Mouse (Mus musculus) neural tube, embryonic 15.5 days (tissue): ENCODE measurements around the gene Tmbim1. TPM values are rescaled to one million over a fixed set of nuclear protein-coding genes. Genes with fewer than 3 reads are reported as not detected.
A peak's percentile ranks its signal among the peaks of the same experiment; 100 is the strongest.

Experiments
- ATAC-seq: fragments of 200-750 bp; cut with Nextera tagmentation; 2 replicates; pipeline ENCODE4 v1.8.0; 2017; ENCODE audit warnings: mild to moderate bottlenecking, moderate TSS enrichment, moderate library complexity; ENCODE audit not compliant: low FRiP score
- H3K27ac ChIP-seq: fragments of 300-500 bp; sonication (generic); replicated peaks from 2 replicates; pipeline ENCODE4 v1.5.1; 2015; ENCODE audit warnings: mild to moderate bottlenecking, inconsistent platforms
- H3K27me3 ChIP-seq: fragments of 300-500 bp; sonication (generic); replicated peaks from 2 replicates; pipeline ENCODE4 v1.6.1; 2015; ENCODE audit warnings: inconsistent platforms
- H3K36me3 ChIP-seq: fragments of 300-500 bp; sonication (generic); 2 replicates; pipeline ENCODE4 v1.6.1; 2015; ENCODE audit warnings: inconsistent platforms
- H3K4me1 ChIP-seq: fragments of 300-500 bp; sonication (generic); 2 replicates; pipeline ENCODE4 v1.6.1; 2015; ENCODE audit warnings: inconsistent platforms
- H3K4me2 ChIP-seq: fragments of 300-500 bp; sonication (generic); 2 replicates; pipeline ENCODE4 v1.6.1; 2015; ENCODE audit warnings: inconsistent platforms, mild to moderate bottlenecking, moderate library complexity
- H3K4me3 ChIP-seq: fragments of 300-500 bp; sonication (generic); replicated peaks from 2 replicates; pipeline ENCODE4 v1.5.1; 2015; ENCODE audit warnings: mild to moderate bottlenecking, inconsistent platforms
- H3K9ac ChIP-seq: fragments of 300-500 bp; sonication (generic); replicated peaks from 2 replicates; pipeline ENCODE4 v1.6.1; 2015; ENCODE audit warnings: mild to moderate bottlenecking, inconsistent platforms
- H3K9me3 ChIP-seq: fragments of 300-500 bp; sonication (generic); replicated peaks from 2 replicates; pipeline ENCODE4 v1.6.1; 2016; ENCODE audit warnings: inconsistent platforms
- WGBS: fragments of 180-500 bp; shearing (Covaris S2); methylation state at CpG from one replicate; pipeline ENCODE4 v1.1.7; 2015; ENCODE audit warnings: mixed read lengths; 5-methylcytosine and 5-hydroxymethylcytosine counted together
- polyA plus RNA-seq: library from polyadenylated mRNA; unstranded; fragments of >200 nt; fragmentation: Nextera tagmentation; extraction: Ambion mirVana; gene quantifications from 2 replicates; pipeline ENCODE4 v1.2.1, GENCODE M21; 2015

Tmbim1 gene
- polyA plus RNA-seq, 1 experiment from 2014 or later: 10.1 TPM

- Histone ChIP-seq H3K4me2 (peak overlapping the region; percentile 1; the same call in 1 of the 2 replicates), H3K27ac (no peak overlapping the region), H3K27me3 (peaks cover 18% of the 10 kb centered on the region), H3K4me1 (peaks cover 19% of the 10 kb centered on the region), H3K4me3 (no peak overlapping the region), H3K36me3 (no peaks in the 10 kb centered on the region), H3K9ac (no peak overlapping the region), H3K9me3 (no peaks in the 10 kb centered on the region)
- WGBS: 80% methylated on average over 2 of the region's 2 CpGs
- no peak for ATAC-seq
Measured at GRCm38 (mm10) chr1:74302835-74303234, 2.6 kb downstream of the Tmbim1 start.

DNA sequence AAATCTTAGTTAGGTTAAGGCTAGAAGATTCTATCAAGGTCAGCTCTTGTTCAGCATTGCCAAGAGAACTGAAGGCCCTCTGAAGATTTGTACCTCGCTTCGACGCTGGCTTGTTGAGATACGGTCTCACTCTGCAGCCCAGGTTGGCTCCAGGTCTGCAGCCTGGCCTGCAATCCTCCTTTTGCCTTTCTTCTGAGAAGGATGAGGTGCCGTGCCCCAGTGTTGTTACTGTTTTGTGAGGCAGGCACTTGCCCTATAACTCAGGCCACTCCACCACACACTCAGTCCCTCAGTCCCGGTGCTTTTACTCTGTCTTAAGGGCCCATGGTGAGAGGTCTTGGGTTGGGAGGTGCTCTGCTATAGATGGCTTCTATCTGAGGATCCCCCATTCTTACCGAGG is 3.2 kb downstream of the Tmbim1 start:
- Histone ChIP-seq H3K36me3 (no peaks in the 10 kb centered on the region), H3K4me1 (peaks cover 23% of the 10 kb centered on the region), H3K4me3 (no peak overlapping the region), H3K4me2 (no peak overlapping the region), H3K27me3 (peaks cover 18% of the 10 kb centered on the region), H3K9ac (no peak overlapping the region), H3K9me3 (no peaks in the 10 kb centered on the region), H3K27ac (no peak overlapping the region)
- no peak for ATAC-seq
- WGBS: 87% methylated on average over 7 of the region's 7 CpGs

GRCm38 (mm10) chr1:74300347-74301110 is 4.9 kb downstream of the Tmbim1 start:
- Histone ChIP-seq H3K4me2 (no peak overlapping the region), H3K9ac (no peak overlapping the region), H3K9me3 (no peaks in the 10 kb centered on the region), H3K4me1 (peaks cover 40% of the 10 kb centered on the region), H3K27me3 (peaks cover 18% of the 10 kb centered on the region), H3K36me3 (peaks cover 2% of the 10 kb centered on the region; the same call in 1 of the 2 replicates), H3K4me3 (no peak overlapping the region), H3K27ac (no peak overlapping the region)
- WGBS: 85% methylated on average over 6 of the region's 6 CpGs
- no peak for ATAC-seq

- Histone ChIP-seq H3K9me3 (no peaks in the 10 kb centered on the region), H3K27ac (peak overlapping the region; percentile 23; the same call in 1 of the 2 replicates), H3K4me3 (no peak overlapping the region), H3K4me2 (no peak overlapping the region), H3K4me1 (peaks cover 49% of the 10 kb centered on the region), H3K36me3 (peaks cover 2% of the 10 kb centered on the region; the same call in 1 of the 2 replicates), H3K9ac (no peak overlapping the region), H3K27me3 (peaks cover 15% of the 10 kb centered on the region)
- ATAC-seq: no peak
- 72% methylated on average over 5 of the region's 5 CpGs for WGBS
Measured at GRCm38 (mm10) chr1:74298996-74299395, 6.4 kb downstream of the Tmbim1 start.

- no peak overlapping the region for H3K4me3 ChIP-seq
- H3K36me3 ChIP-seq: peaks cover 9% of the 10 kb centered on the region
- no peak overlapping the region for H3K4me2 ChIP-seq
- peaks cover 8% of the 10 kb centered on the region for H3K27me3 ChIP-seq
- WGBS: 82% methylated on average over 5 of the region's 5 CpGs
- no peaks in the 10 kb centered on the region for H3K9me3 ChIP-seq
- no peak overlapping the region for H3K27ac ChIP-seq
- no peak for ATAC-seq
- H3K9ac ChIP-seq: no peak overlapping the region
- H3K4me1 ChIP-seq: peaks cover 47% of the 10 kb centered on the region
Measured at GRCm38 (mm10) chr1:74298157-74298750, 7.2 kb downstream of the Tmbim1 start.

- no peak for ATAC-seq
- 84% methylated on average over 3 of the region's 3 CpGs for WGBS
- Histone ChIP-seq H3K9ac (no peak overlapping the region), H3K27ac (0 out of 2 replicates have a peak overlapping the region, but pooled peaks have one; percentile 83), H3K4me1 (peaks cover 48% of the 10 kb centered on the region), H3K27me3 (0 out of 2 replicates have a peak, but pooled peaks cover under 1% of the 10 kb centered on the region), H3K4me3 (no peak overlapping the region), H3K36me3 (peaks cover 15% of the 10 kb centered on the region), H3K9me3 (no peaks in the 10 kb centered on the region), H3K4me2 (no peak overlapping the region)
Measured at GRCm38 (mm10) chr1:74297269-74297668, 8.2 kb downstream of the Tmbim1 start.

- H3K9me3 ChIP-seq: no peaks in the 10 kb centered on the region
- 72% methylated on average over 6 of the region's 6 CpGs for WGBS
- no peak overlapping the region for H3K4me2 ChIP-seq
- peaks cover 48% of the 10 kb centered on the region for H3K4me1 ChIP-seq
- 0 out of 2 replicates have a peak overlapping the region, but pooled peaks have one; percentile 7 for H3K9ac ChIP-seq
- H3K4me3 ChIP-seq: no peak overlapping the region
- no peak for ATAC-seq
- H3K27ac ChIP-seq: peak overlapping the region; percentile 83
- no peaks in the 10 kb centered on the region for H3K27me3 ChIP-seq
- peaks cover 17% of the 10 kb centered on the region for H3K36me3 ChIP-seq
Measured at GRCm38 (mm10) chr1:74296477-74296876, 8.9 kb downstream of the Tmbim1 start.

DNA sequence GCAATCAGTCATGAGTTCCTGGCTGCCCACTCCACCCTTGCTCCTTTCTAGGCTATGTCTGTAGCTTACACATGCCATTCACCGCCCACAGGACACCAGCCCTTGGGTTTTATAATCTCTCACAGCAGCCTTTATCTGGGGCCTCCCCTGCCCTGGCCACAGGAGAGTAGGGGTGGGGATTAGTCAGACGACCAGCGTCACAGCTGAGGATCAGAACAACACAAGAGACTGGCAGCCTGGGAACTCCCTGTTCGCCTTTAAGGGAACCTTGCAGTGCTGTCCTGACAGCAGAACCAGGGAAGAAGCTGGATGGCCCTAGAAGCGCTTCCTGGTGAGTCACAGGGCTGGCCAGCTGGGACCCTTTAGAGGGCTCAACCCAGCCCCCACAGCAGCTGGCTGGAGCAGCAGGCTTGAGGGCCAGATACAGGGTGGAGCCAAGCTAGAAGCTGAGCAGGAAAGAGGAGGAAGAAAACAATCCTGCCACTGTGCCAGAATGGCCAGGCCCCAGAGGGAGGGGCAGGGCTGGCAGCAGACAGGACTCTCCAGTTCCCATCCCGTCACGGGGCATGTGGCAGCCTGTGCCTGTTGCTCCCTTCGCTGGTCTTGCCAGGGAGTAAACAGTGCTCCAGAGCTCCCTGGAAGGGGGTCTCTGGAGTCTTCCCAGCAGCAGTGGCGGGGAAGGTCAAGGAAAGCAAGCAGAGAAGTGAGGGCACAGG is 9.8 kb downstream of the Tmbim1 start:
- ATAC-seq: peak; percentile 88
- H3K9me3 ChIP-seq: no peaks in the 10 kb centered on the region
- WGBS: 22% methylated on average over 9 of the region's 9 CpGs
- peak overlapping the region; percentile 20; the same call in 1 of the 2 replicates for H3K9ac ChIP-seq
- peaks cover 49% of the 10 kb centered on the region for H3K4me1 ChIP-seq
- peak overlapping the region; percentile 35 for H3K4me2 ChIP-seq
- H3K27ac ChIP-seq: peak overlapping the region; percentile 83
- H3K4me3 ChIP-seq: no peak overlapping the region
- H3K27me3 ChIP-seq: no peaks in the 10 kb centered on the region
- H3K36me3 ChIP-seq: peaks cover 22% of the 10 kb centered on the region

GRCm38 (mm10) chr1:74294733-74295455 is 10.5 kb downstream of the Tmbim1 start:
- H3K27ac ChIP-seq: peak overlapping the region; percentile 83
- WGBS: 94% methylated on average over 6 of the region's 6 CpGs
- peak; percentile 1; the same call in 1 of the 2 replicates for ATAC-seq
- H3K4me2 ChIP-seq: peak overlapping the region; percentile 35
- peaks cover 24% of the 10 kb centered on the region for H3K36me3 ChIP-seq
- no peak overlapping the region for H3K4me3 ChIP-seq
- no peaks in the 10 kb centered on the region for H3K9me3 ChIP-seq
- H3K4me1 ChIP-seq: peaks cover 57% of the 10 kb centered on the region
- no peaks in the 10 kb centered on the region for H3K27me3 ChIP-seq
- H3K9ac ChIP-seq: no peak overlapping the region

DNA sequence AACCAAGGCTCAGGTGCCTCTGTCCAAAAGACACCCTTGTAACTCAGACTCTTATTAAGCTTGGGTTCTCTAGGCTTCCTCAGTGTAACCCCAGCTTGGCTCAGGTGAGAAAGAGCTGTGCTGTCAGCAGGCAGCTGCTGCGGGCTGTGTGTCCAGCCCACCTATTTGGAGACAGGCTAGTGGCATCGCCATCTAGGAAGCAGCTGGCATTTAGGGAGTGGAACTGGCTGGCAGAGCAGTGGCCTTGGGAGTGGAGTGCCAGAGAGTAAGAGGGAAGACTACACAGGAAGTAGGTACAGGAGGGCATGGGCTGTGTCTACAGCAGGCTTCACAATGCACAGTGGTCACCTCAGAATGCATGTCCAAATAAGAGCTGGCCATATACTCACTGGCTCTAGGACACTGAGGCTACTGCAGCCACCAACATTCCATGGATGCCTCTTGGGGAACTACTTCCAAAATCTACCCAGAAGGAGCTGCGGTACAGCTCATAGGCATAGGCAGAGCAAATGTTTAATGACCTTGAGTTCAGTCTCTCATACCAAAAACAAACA is 11.3 kb downstream of the Tmbim1 start:
- Histone ChIP-seq H3K27ac (no peak overlapping the region), H3K9ac (no peak overlapping the region), H3K4me2 (no peak overlapping the region), H3K4me1 (peaks cover 58% of the 10 kb centered on the region), H3K9me3 (no peaks in the 10 kb centered on the region), H3K27me3 (no peaks in the 10 kb centered on the region), H3K36me3 (peaks cover 30% of the 10 kb centered on the region), H3K4me3 (no peak overlapping the region)
- no peak for ATAC-seq
- 95% methylated on average over 3 of the region's 3 CpGs for WGBS
